Mouse (Mus musculus) liver, adult (tissue): ENCODE measurements around the gene Tmem86a.

ENCODE experiments used
- GATA4 ChIP-seq: IDR thresholded peaks from 2 replicates; pipeline ENCODE4 v1.6.1; 2014; ENCODE audit warnings: mild to moderate bottlenecking, low read length; ENCODE audit not compliant: insufficient replicate concordance

Tmem86a gene

GRCm38 (mm10) chr7:47019641-47020040, 30.8 kb upstream of the Tmem86a start:
- no peak for TF ChIP-seq GATA4

GRCm38 (mm10) chr7:47020956-47021355, 29.4 kb upstream of the Tmem86a start:
- TF ChIP-seq GATA4: no peak

DNA sequence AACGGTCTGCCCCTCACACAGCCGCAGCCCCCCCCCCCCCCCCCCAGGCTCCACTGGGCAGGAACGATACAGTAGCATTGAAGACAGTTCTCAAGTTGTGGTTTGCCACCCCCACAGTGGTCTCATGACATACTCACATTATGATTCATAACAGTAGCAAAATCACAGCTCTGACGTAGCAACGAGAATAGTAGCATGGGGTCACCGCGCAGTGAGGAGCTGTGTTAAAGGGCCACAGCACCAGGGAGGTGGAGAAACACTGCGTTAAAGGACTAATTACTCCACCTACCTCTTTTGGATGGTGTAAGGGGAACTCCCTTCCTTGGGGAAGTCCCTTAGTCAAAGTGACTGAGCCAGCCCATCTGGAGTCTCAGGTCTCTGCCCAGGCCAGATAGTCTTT, 27.9 kb upstream of the Tmem86a start:
- no peak for TF ChIP-seq GATA4

- no peak for TF ChIP-seq GATA4
Measured at GRCm38 (mm10) chr7:47023530-47023929, 26.9 kb upstream of the Tmem86a start.

DNA sequence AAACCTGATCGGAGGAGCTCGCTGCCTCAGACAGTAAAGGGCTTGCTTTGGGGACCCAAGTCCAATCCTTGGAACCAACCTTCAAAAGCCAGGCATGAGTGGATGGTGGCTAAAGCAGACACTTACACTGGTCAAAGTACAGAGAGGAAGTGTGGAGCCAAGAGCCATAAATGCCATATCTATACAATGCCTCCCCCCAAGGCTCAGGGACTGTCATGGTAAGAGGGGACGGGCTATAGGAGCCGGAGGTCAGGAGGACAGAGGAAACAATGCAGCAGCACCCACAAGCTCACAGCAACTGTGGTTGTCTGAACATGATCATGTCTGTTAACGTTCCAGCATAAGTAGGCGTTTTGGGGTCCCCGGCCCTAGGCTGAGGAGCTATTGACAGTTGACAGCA, 25.9 kb upstream of the Tmem86a start:
- no peak for TF ChIP-seq GATA4

DNA sequence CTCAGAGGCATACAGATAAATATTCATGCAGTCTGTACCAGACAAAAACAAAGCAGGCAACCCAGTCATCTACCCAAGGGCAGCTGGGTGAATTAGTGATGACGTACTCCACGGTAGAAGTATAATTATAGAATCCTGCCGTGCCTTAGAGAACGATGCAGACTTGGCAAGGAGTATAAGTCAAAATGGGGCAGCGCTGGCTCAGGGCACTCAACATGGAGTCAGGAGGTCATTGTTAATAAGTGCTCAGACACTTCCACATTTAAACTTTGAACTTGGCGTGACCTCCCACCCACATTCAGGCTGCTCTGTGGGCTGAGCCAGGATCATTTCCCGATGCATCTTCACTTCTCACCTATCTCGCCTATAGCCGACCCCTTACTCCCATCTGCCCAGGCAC, 25.0 kb upstream of the Tmem86a start:
- TF ChIP-seq GATA4: no peak

- TF ChIP-seq GATA4: no peak
Measured at GRCm38 (mm10) chr7:47027520-47027919, 22.9 kb upstream of the Tmem86a start.

- TF ChIP-seq GATA4: no peak
Measured at GRCm38 (mm10) chr7:47030517-47031193, 19.7 kb upstream of the Tmem86a start.

DNA sequence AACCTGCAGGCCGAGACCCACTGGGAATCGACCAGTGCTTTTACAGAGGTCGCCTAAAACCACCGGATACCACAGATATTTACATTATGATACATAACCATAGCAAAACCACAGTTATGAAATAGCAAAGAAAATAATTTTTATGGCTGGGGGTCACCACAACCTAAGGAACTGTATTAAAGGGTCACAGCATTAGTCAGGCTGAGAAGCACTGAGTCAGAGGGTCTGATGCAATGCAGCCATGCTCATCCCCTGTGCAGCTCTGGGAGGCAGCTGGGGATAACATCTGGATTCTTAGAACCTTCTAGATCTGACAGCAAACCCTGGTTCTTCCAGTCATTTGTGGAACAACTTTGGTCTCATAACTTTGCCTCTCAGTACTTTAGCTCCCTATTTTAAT, 19.0 kb upstream of the Tmem86a start:
- no peak for TF ChIP-seq GATA4

GRCm38 (mm10) chr7:47034785-47035384, 15.5 kb upstream of the Tmem86a start:
- TF ChIP-seq GATA4: no peak

DNA sequence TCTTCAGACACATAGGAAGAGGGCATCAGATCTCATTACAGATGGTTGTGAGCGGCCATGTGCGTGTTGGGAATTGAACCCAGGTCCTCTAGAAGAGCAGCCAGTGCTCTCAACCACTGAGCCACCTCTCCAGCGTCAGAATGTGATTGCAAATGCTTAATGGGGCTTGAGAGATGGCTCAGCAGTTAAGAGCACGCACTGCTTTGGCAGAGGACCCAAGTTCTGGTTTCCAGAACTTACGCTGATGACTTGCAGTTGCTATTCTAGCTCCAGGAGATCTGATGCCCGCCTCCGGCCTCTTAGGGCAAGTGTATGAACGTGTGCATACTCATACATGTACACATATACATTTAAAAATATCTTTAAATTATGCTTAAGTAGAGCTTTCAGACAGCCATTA, 15.0 kb upstream of the Tmem86a start:
- TF ChIP-seq GATA4: no peak

DNA sequence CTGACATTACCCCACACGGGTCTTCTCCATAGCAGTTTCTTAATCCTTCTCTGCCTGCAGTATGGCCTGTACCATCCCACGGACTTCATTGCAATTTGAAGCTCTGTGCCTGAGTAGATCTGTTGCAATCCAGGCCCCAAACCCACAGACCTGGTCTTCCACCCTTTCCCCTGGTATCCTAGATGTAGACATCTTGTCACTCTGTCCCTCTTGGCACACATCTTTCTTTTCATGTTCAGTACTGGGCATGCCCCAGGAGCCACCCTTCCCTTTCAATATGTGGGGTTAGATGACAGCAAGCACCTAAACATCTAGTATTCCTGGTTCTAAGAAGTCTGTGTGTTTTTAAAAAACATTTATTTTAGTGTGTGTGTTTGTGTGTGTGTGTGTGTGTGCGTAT, 8.7 kb upstream of the Tmem86a start:
- TF ChIP-seq GATA4: no peak

GRCm38 (mm10) chr7:47042121-47042520, 8.3 kb upstream of the Tmem86a start:
- TF ChIP-seq GATA4: no peak

- no peak for TF ChIP-seq GATA4
Measured at GRCm38 (mm10) chr7:47042823-47043490, 7.4 kb upstream of the Tmem86a start.

DNA sequence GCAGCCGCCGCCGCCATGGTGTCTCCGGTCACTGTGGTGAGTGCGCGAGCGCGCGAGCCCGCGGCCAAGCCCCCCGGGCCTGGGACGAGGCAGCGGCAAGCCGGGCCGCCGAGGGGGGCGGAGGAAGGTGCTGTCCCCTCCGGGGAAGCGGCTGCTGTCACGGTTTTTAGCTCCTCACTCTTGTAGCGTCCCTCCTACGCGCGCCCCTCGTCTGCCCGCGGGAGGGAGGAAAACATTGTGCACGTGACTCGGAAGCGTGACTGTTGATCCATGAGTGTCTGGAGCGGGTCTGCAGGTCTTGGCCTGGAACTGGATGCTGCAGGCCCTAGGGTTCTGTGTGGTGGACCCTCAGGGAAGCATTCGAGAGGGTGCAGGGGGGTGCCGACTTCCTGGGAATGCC, 365 bp downstream of the Tmem86a start:
- no peak for TF ChIP-seq GATA4

- no peak for TF ChIP-seq GATA4
Measured at GRCm38 (mm10) chr7:47051404-47052151, 1.2 kb downstream of the Tmem86a start.

- TF ChIP-seq GATA4: no peak
Measured at GRCm38 (mm10) chr7:47052276-47052675, 1.9 kb downstream of the Tmem86a start.
